Mouse (Mus musculus): ENCODE results near the gene Tubgcp2. TPM values are rescaled to one million over a fixed set of nuclear protein-coding genes. Genes with fewer than 3 reads are reported as not detected.

Gene Tubgcp2
- polyA plus RNA-seq, 1 experiment from 2014 or later = 34.4 TPM

GRCm38 (mm10) chr7:140006861-140007611 lies 29.4 kb downstream of the Tubgcp2 start:
- 94% methylated on average over 9 of the region's 9 CpGs for WGBS
- Histone ChIP-seq H3K9me3 (replicated peaks; ENCODE audit: low read length) (no peaks in the 10 kb centered on the region), H3K4me3 (replicated peaks; ENCODE audit: low read depth, low read length) (no peak overlapping the region), H3K9ac (ENCODE audit: low read depth, low read length) (no peak overlapping the region), H3K27ac (no peak overlapping the region), H3K36me3 (ENCODE audit: insufficient read depth, low read length) (peaks cover 18% of the 10 kb centered on the region), H3K27me3 (ENCODE audit: insufficient read depth, low read length) (no peaks in the 10 kb centered on the region), H3K4me1 (replicated peaks; ENCODE audit: insufficient read depth, low read length) (no peaks in the 10 kb centered on the region), H3K4me2 (ENCODE audit: low read length) (no peak overlapping the region)
- no peak for TF ChIP-seq CTCF (IDR thresholded peaks at IDR 0.05; ENCODE audit: low read depth)
- ATAC-seq (replicated peaks; ENCODE audit: low FRiP score, low read depth) (no peak), DNase-seq (ENCODE audit: low spot score) (no peak)

DNA sequence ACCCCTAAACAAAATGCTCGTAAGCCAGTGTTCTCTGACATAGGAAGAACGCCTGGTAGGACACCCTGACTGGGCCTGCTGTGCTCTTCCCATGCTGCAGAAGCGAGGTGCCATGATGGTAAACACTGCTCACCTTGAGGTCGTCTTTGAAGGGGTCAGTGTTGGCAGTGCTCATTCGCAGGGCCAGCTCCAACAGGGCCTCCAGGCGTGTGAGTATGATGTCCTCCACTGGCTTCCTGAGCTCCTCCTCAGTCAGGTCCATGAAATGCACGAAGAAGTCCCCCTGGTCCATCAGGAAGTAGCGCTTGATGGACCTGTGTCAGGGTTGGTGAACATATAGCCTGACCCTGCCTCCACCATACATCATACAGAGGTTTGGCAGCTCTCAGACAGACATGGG lies 31.8 kb downstream of the Tubgcp2 start:
- DNase-seq (ENCODE audit: low spot score) (no peak), ATAC-seq (replicated peaks; ENCODE audit: low FRiP score, low read depth) (no peak)
- H3K4me2 ChIP-seq (ENCODE audit: low read length) = no peak overlapping the region
- H3K9me3 ChIP-seq (replicated peaks; ENCODE audit: low read length) = no peaks in the 10 kb centered on the region
- H3K4me1 ChIP-seq (replicated peaks; ENCODE audit: insufficient read depth, low read length) = no peaks in the 10 kb centered on the region
- no peak overlapping the region for H3K27ac ChIP-seq
- H3K27me3 ChIP-seq (ENCODE audit: insufficient read depth, low read length) = no peaks in the 10 kb centered on the region
- H3K9ac ChIP-seq (ENCODE audit: low read depth, low read length) = no peak overlapping the region
- TF ChIP-seq CTCF (IDR thresholded peaks at IDR 0.05; ENCODE audit: low read depth) = no peak
- H3K4me3 ChIP-seq (replicated peaks; ENCODE audit: low read depth, low read length) = no peak overlapping the region
- 91% methylated on average over 8 of the region's 8 CpGs for WGBS
- H3K36me3 ChIP-seq (ENCODE audit: insufficient read depth, low read length) = peaks cover 27% of the 10 kb centered on the region

- no peaks in the 10 kb centered on the region for H3K9me3 ChIP-seq (replicated peaks; ENCODE audit: low read length)
- DNase-seq (ENCODE audit: low spot score) (no peak), ATAC-seq (replicated peaks; ENCODE audit: low FRiP score, low read depth) (no peak)
- no peak overlapping the region for H3K9ac ChIP-seq (ENCODE audit: low read depth, low read length)
- no peak for TF ChIP-seq CTCF (IDR thresholded peaks at IDR 0.05; ENCODE audit: low read depth)
- H3K36me3 ChIP-seq (ENCODE audit: insufficient read depth, low read length) = peaks cover 48% of the 10 kb centered on the region
- H3K4me2 ChIP-seq (ENCODE audit: low read length) = no peak overlapping the region
- H3K27ac ChIP-seq = no peak overlapping the region
- H3K27me3 ChIP-seq (ENCODE audit: insufficient read depth, low read length) = no peaks in the 10 kb centered on the region
- H3K4me3 ChIP-seq (replicated peaks; ENCODE audit: low read depth, low read length) = no peak overlapping the region
- WGBS = 68% methylated on average over 12 of the region's 12 CpGs
- H3K4me1 ChIP-seq (replicated peaks; ENCODE audit: insufficient read depth, low read length) = no peaks in the 10 kb centered on the region
Measured at GRCm38 (mm10) chr7:140001086-140001740, 35.3 kb downstream of the Tubgcp2 start.

GRCm38 (mm10) chr7:139998691-139999350 lies 37.6 kb downstream of the Tubgcp2 start:
- no peak overlapping the region for H3K4me2 ChIP-seq (ENCODE audit: low read length)
- WGBS = 95% methylated on average over 13 of the region's 13 CpGs
- H3K4me3 ChIP-seq (replicated peaks; ENCODE audit: low read depth, low read length) = no peak overlapping the region
- no peaks in the 10 kb centered on the region for H3K9me3 ChIP-seq (replicated peaks; ENCODE audit: low read length)
- DNase-seq (ENCODE audit: low spot score) (no peak), ATAC-seq (replicated peaks; ENCODE audit: low FRiP score, low read depth) (no peak)
- TF ChIP-seq CTCF (IDR thresholded peaks at IDR 0.05; ENCODE audit: low read depth) = no peak
- peaks cover 34% of the 10 kb centered on the region for H3K36me3 ChIP-seq (ENCODE audit: insufficient read depth, low read length)
- H3K4me1 ChIP-seq (replicated peaks; ENCODE audit: insufficient read depth, low read length) = no peaks in the 10 kb centered on the region
- H3K9ac ChIP-seq (ENCODE audit: low read depth, low read length) = no peak overlapping the region
- H3K27me3 ChIP-seq (ENCODE audit: insufficient read depth, low read length) = no peaks in the 10 kb centered on the region
- no peak overlapping the region for H3K27ac ChIP-seq

- peak; percentile 86 for TF ChIP-seq CTCF (IDR thresholded peaks at IDR 0.05; ENCODE audit: low read depth)
- H3K9ac ChIP-seq (ENCODE audit: low read depth, low read length) = no peak overlapping the region
- H3K36me3 ChIP-seq (ENCODE audit: insufficient read depth, low read length) = peaks cover 22% of the 10 kb centered on the region
- H3K27me3 ChIP-seq (ENCODE audit: insufficient read depth, low read length) = no peaks in the 10 kb centered on the region
- no peak overlapping the region for H3K4me3 ChIP-seq (replicated peaks; ENCODE audit: low read depth, low read length)
- no peaks in the 10 kb centered on the region for H3K9me3 ChIP-seq (replicated peaks; ENCODE audit: low read length)
- H3K4me2 ChIP-seq (ENCODE audit: low read length) = no peak overlapping the region
- peak; percentile 55; the same call in 1 of the 2 replicates for ATAC-seq (replicated peaks; ENCODE audit: low FRiP score, low read depth)
- peak; percentile 80 for DNase-seq (ENCODE audit: low spot score)
- H3K27ac ChIP-seq = no peak overlapping the region
- WGBS = 34% methylated on average over 3 of the region's 3 CpGs
- H3K4me1 ChIP-seq (replicated peaks; ENCODE audit: insufficient read depth, low read length) = no peaks in the 10 kb centered on the region
Measured at GRCm38 (mm10) chr7:139994676-139995075, 41.8 kb downstream of the Tubgcp2 start.

- no peaks in the 10 kb centered on the region for H3K9me3 ChIP-seq (replicated peaks; ENCODE audit: low read length)
- H3K36me3 ChIP-seq (ENCODE audit: insufficient read depth, low read length) = peaks cover 19% of the 10 kb centered on the region
- H3K9ac ChIP-seq (ENCODE audit: low read depth, low read length) = no peak overlapping the region
- no peaks in the 10 kb centered on the region for H3K27me3 ChIP-seq (ENCODE audit: insufficient read depth, low read length)
- H3K4me1 ChIP-seq (replicated peaks; ENCODE audit: insufficient read depth, low read length) = no peaks in the 10 kb centered on the region
- no peak for TF ChIP-seq CTCF (IDR thresholded peaks at IDR 0.05; ENCODE audit: low read depth)
- H3K4me2 ChIP-seq (ENCODE audit: low read length) = no peak overlapping the region
- no peak overlapping the region for H3K27ac ChIP-seq
- DNase-seq (ENCODE audit: low spot score) = no peak
- no peak overlapping the region for H3K4me3 ChIP-seq (replicated peaks; ENCODE audit: low read depth, low read length)
- 85% methylated on average over 4 of the region's 4 CpGs for WGBS
- ATAC-seq (replicated peaks; ENCODE audit: low FRiP score, low read depth) = no peak
Measured at GRCm38 (mm10) chr7:139994202-139994601, 42.3 kb downstream of the Tubgcp2 start.

Measured in kidney, postnatal 0 days (tissue).